Mouse (Mus musculus) frontal cortex, postnatal 25 days (tissue): ENCODE measurements at regions not wholly inside any gene's neighbourhood (a gene's known extent, or its start where the extent isn't known, plus 50 kb on each side); places are given as distances from the start of the nearest gene placed in this dataset.

Experiments used
- DNase-seq, 2 experiments: peaks; one replicate each; pipeline ENCODE4 v3.0.0; 2022; ENCODE audit warnings: low spot score in 2 of 2

GRCm38 (mm10) chr2:166354391-166354790 lies 198.9 kb upstream of the Sulf2 start:
- DNase-seq, result no peak

GRCm38 (mm10) chr2:166353447-166354111 lies 198.1 kb upstream of the Sulf2 start:
- DNase-seq, result no peak

GRCm38 (mm10) chr2:166351984-166352383 lies 196.5 kb upstream of the Sulf2 start:
- DNase-seq, result no peak

- DNase-seq, result no peak
Observed at GRCm38 (mm10) chr2:166351581-166351980, 196.1 kb upstream of the Sulf2 start.

GRCm38 (mm10) chr2:166348654-166349053 lies 193.2 kb upstream of the Sulf2 start:
- no peak for DNase-seq

DNA sequence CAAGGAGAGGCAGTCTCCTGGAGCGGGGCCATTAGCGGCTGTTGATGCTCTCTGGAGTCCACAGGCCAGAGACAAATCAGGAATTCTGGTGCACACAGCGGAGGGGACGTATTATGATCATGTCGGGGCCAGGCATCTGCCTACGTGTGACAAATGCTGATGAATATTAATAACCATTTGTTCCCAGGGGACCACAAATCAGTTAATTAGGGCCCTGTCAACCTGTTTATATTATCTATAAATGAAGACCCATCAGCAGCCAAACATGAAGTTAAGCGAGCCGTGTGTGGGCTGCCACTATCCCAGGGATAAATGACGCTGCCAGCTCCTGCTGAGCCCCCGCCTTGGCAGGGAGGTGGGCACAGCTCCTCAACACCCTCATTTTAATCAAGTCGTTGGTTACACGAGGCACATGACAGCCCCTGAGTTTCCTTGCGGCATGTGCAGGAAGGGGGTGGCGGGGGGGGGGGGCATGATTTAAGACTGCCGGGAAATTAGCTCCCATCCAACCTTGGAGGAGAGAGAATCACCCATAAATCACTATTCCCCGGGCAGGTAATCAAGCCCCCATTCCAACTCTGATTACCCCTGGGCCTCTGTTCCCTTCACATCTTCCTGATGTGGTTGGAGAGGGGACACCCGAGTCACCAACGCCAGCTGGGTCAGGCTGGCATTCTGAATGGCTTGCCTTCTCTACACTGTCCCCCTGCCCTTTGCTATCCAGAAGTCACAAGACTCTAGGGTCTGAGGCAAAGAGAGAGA lies 191.1 kb upstream of the Sulf2 start:
- DNase-seq, result no peak

- DNase-seq, result no peak
Observed at GRCm38 (mm10) chr2:166343551-166344340, 188.3 kb upstream of the Sulf2 start.

DNA sequence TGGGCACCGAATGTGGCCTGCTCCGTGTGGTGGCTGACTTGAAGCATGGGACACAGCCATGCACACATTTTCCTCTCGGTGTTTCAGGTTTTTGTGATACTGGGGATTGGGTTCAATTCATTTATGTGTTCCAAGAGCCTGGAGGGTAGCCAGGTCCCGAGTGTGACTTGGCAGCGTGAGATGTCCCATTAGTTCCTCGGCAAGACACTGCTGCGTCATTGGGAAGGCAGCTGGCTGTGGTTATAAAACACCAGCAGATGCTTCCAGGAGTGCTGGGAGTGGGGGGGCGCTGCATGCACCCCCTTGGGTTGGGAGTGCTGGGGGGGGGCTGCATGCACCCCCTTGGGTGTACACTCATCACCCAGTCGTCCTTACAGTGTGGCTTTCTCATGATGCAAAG lies 186.9 kb upstream of the Sulf2 start:
- DNase-seq, result peak in 1 of 2 experiments; percentile 49

DNA sequence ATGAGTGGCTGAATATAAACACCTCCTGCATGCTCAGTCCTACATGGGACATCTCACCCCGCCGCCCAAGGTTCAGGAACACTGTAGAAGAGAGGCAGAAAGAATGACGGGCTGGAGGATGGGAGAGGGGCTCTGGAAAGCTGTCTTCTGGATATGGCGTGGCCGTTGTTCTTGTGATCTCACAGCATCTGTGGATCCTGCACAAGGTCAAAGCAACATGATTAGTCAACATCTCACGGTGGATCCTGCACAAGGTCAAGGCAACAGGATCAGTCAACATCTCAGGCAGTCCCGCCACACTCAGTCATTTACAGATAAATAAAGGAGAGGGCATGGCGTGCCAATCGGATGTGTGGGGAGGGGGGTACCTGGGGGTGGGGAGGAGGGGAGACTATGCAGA lies 184.7 kb upstream of the Sulf2 start:
- no peak for DNase-seq

DNA sequence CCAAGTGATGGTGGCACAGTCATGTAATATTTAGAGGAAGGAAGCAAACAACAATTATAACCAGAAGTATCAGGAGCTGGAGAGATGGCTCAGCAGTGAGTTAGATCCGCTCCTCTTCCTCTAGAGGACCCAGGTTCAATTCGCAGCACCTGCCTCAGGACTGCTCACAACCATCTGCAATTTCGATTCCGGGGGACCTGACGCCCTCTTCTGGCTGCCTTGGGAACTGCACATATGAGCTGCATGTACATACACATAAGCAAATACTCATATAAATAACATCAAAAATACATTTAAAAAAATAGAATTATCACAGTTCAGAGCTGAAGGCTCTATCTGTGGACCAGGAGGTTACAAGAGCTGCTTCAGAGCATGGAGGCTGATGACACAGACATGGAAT lies 184.0 kb upstream of the Sulf2 start:
- DNase-seq, result no peak

- DNase-seq, result no peak
Observed at GRCm38 (mm10) chr2:166338396-166339085, 183.1 kb upstream of the Sulf2 start.

- no peak for DNase-seq
Observed at GRCm38 (mm10) chr2:166337666-166338065, 182.2 kb upstream of the Sulf2 start.

DNA sequence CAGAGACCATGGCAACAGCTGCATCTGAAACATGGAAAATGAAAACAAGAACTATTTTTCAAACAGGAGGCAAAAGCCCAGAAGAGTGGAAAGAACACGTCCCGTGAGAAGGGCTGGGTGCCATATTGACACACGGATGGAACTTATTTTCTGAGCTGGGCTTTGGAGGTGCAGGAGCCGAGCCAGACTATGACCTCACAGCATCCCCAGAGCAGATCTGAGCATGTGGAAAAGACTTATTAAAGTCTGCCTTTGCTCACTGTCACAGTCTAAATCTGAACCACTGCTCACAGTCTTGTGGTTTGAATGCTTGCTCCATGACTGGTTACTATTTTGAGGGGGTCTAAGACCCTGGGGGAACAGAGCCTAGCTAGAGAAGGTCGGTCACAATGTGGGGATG lies 180.2 kb upstream of the Sulf2 start:
- DNase-seq, result no peak

- no peak for DNase-seq
Observed at GRCm38 (mm10) chr2:166334559-166334958, 179.1 kb upstream of the Sulf2 start.

GRCm38 (mm10) chr2:166333818-166334217 lies 178.4 kb upstream of the Sulf2 start:
- DNase-seq, result no peak

- DNase-seq, result no peak
Observed at GRCm38 (mm10) chr2:166332748-166333417, 177.4 kb upstream of the Sulf2 start.

- DNase-seq, result no peak
Observed at GRCm38 (mm10) chr2:166331192-166331591, 175.7 kb upstream of the Sulf2 start.

GRCm38 (mm10) chr2:166330364-166330763 lies 174.9 kb upstream of the Sulf2 start:
- no peak for DNase-seq

GRCm38 (mm10) chr2:166329556-166330340 lies 174.3 kb upstream of the Sulf2 start:
- no peak for DNase-seq

- DNase-seq, result no peak
Observed at GRCm38 (mm10) chr2:166326932-166327331, 171.5 kb upstream of the Sulf2 start.

- DNase-seq, result no peak
Observed at GRCm38 (mm10) chr2:166324954-166325353, 169.5 kb upstream of the Sulf2 start.
